Mouse (Mus musculus) spleen, postnatal 10 days (tissue): Measurements from ENCODE around the gene Prkn.
"Not testable (repeated sequence)": the region's sequence is repeated elsewhere in the genome, so short reads cannot be mapped to it uniquely, and the experiment has no call there.

ENCODE experiments used
- DNase-seq, 2 experiments: peaks; one replicate each; pipeline ENCODE4 v3.0.0; 2021 to 2022; ENCODE audit warnings: low spot score in 2 of 2

Gene Prkn

DNA sequence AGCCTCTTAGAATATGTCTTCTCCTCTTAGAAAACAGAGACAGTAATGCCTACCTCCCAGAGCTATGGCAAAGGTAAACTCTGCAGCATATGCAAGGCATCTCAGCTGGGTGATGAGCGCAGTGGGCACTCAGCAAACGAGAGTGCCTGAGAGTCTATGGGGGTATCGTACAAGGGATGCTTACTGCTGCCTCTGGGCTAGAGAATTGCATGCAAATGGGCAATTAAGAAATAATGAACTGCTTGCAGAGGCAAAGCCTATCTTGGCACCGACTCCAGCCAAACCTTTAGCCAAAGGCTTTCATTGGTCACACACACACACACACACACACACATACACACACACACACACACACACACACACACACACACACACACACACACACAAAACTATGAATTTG, 290.7 kb downstream of the Prkn start:
- no peak for DNase-seq

DNA sequence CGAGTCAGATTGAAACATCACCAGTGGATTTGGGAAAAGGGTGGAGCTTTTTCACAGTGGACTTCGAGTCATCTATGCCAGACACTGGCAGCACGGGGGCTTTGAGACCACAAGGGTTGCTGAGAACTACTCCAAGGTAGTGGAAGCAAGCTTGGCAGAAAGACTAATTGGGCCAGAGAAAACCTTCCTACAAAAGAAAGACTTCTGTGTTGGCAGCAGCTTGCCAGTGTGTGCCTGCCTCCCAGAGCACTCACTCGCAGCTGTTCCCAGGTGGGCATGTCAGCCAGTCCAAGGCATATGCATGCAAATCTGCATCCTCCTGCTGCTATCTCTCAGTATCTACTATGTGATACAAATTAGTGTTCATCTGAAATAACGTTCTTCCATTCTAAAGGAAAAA, 302.1 kb downstream of the Prkn start:
- DNase-seq, result no peak

DNA sequence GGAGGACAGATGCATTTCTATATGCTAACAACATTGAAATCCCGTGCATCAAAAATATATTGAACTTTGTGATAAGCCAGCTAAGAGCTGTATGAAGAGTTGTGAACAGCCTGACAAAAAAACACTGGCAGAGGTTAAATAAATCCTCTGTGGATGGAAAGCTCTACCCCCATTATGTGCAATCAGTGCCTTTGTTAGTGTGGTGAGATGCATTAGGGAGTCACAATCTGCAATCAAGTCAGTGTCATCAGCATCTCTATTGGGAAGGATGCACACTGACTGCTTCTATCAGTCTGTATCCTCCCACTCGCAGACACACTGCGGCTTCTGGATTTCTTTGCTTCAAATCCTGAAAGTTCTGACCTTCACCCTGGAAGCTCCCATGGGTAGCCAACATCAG, 315.9 kb downstream of the Prkn start:
- no peak for DNase-seq

DNA sequence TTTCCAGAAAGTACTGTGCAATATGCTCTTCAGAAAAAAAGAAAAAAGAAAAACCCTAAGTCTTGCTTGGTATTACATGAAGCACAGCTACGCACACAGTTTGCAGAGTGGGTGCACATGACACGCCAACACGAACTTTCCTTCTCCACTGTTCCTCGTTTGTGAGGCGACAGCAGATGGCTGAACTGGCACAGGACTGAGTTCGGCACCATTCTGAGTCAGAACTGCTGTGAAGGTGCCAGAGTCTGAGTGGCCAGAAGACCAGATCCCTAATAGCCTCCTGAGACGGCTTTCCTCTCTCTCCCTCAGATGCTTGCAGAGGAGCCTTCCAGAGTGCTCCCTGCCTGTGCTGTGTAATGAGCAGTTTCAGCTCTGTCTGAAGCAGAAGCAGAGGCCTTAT, 317.4 kb downstream of the Prkn start:
- DNase-seq, result no peak

DNA sequence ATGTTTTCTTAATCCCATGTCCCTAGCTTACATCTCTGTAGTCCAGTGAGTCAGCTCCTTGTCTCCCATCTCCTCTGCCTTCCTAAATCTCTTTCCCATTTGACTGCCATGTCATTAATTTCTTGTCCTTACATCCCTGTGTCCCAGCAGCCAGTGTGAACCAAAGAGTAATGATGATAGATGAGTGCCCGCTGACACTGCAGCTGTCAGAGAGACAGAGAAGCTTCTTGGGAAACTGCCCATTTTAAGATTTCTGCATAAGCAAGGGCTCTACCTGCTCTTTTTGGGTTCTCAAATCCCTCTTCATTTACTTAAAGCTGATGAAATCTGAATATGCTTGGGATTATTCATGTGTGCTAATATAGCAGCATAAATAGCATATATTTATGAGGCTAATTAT, 321.3 kb downstream of the Prkn start:
- DNase-seq, result no peak

DNA sequence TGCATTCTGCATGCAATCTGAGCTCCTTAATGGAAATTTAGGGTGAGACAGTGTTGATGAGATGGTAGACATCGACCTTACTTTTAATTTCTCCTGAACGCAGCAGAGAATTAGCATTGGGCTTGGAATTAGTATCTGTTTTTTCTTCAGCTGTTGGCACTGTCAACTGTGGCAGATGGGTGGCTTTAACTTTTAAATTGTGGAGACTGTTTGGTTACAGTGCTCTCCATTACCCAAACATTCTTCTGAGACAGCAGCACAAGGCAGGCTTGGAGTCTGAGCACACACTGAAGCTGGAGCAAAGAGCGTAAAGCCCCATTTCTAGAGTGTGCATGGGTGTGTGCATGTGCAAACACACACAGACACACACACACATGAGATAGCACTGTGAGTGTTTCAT, 322.6 kb downstream of the Prkn start:
- no peak for DNase-seq

DNA sequence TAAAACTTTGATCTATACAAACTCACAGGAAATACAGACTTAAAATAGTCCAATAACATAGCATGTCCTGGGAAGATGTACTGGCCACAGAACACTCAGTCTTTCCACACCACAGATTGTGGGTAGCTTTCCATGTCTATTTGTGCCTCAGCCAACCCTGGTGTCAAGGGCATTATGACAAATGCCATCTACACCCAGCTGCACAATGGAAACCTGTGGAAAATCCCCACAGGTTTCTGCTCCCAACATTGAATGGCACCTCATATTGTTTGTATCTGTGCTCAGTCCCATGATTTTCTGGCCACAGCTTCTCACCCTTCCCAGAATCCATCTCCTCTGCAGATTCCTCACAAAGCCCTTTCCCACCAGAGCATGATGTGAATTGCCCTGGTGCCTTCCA, 347.2 kb downstream of the Prkn start:
- no peak for DNase-seq

DNA sequence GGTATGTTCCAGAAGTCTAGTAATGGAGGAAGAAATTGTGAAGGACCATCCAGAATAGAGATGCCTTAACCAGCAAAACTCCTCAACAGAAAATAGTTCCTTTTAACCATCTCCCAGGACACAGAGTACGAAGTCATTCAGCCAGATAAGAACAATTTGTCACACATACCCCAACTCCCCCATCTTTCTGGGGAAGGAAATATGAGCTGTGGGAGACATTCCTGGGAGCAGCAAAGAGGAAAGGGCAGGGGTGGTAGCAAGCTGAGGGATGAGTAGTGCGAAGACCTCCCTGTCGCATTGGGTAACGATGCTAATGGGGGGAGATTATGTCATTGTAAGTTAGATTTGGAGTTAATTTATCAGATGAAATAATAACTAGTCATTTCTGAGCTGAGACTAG, 348.3 kb downstream of the Prkn start:
- no peak for DNase-seq

DNA sequence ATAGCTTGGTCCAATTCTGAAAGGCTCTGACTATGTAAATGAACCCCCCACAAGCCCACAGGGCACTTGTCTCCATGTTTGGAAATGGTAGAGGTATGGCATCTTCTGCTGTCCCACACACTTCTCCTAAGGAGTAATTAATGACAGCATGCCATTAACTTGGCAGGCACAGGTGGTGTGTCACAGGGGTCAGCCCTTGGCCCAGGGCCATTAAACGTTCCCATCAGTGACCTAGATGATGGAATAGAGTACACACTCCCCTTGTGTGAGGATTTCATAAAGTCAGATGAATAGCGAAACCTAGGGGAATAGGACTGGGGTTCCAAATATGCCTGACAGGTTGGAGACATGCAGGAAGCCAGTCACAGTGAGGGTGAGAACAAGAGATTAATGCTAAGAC, 350.1 kb downstream of the Prkn start:
- no peak for DNase-seq

DNA sequence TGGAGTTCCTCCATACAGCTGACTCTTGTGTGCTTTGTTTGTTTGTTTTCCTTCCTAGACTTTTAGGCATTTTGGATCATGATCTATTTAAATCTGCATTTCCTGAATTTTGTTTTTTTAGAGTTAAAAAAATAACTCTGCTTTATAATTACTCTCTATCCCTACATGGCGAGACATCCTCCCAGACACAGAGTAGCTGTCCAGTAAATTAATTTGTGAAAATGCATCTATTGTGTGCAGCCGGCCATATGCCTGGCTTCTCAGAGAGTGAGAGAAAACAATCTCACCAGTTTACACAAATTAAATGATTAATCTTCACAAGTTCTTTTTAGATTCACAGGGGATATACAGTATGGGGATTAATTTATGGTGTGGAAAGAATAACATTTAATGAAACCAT, 357.9 kb downstream of the Prkn start:
- no peak for DNase-seq

DNA sequence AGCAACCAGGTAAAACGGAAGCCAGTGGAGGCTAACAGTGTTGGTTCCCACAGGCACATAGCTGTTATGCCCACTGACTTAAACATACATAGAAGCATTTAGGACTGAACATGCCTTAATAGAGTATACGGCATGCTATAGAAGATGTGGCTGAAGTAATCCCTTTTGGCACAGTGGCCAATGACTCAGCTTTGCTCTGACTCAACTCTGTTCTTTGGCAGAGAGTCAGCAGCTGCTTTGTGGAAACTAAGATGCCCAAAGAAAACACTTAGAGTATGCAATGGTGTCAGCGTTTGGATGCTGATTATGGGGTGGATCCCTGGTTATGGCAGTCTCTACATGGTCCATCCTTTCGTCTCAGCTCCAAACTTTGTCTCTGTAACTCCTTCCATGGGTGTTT, 368.9 kb downstream of the Prkn start:
- not testable (repeated sequence) for DNase-seq

DNA sequence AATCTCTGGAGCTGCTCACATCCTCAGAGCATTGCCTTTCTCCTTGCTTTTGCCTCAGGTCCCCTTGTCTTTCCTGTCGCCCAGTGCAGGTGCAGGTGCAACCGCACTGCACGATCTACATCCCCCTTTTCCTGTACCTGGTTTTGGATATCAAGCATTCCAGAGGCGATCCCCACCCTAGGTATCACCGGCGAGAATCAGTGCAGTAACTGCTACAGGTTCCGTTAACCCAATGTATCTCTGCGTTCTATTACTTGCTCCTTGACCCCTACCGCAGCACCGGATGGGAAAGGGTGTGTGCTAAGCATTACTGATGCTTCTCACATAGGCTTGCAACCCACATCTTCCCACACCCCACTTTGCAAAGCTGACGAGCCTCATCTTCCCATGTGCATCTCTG, 370.8 kb downstream of the Prkn start:
- no peak for DNase-seq

DNA sequence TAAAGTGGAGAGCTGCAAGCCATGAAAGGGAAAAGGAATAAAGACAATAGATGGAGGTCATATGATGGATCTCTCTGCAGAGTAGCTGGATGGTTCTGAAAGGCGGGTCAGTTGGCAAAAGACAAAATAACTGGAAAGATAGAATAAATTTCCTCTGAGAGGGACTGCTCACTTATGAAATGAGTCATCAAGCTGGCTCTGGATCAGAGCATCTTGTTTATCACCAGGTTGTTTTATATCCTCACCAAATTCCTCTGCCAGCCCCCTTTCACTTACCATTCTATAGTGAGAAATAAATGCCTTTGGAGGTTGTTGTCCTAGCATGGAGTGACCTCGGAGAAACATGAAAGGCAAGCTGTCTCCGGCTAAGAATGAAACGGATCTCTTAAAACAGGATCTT, 371.4 kb downstream of the Prkn start:
- DNase-seq, result no peak

DNA sequence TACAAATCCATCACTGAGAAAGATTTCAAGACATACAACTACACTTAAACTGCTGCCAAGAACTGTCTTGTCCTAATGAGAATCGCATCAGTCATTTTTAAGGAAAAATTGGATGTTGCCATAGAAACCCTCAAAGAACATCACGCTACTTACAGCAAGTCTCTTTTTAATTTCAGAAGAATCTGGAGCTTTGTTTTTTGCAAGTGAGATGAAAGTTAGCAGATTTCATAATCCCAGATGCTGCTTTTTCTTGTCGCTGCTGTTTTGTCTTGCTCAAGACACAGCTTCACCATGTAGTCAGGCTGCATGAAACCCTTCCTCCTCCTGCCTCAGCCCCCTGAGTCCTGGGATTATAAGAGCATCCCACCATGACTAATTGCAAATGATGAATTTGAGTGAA, 373.5 kb downstream of the Prkn start:
- DNase-seq, result no peak

DNA sequence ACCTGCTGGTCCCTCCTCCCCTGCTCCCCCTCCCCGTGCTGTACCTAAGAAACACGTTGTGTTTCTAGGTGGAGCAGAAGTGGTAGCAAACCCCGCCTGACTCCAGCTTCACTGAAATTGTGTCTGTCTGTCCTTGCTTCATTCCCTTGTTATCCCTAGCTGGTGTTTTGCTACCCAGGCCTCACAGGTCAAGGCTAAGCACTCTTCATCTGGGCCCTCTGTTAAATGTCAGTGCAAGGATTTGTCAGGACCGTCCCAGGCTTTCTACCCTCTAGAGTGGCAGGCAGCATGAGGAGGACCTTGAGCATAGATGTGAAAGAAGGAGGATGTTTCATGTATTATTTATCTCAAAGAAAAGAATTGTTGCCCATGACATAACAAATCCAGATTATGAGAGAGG, 388.8 kb downstream of the Prkn start:
- DNase-seq, result no peak

DNA sequence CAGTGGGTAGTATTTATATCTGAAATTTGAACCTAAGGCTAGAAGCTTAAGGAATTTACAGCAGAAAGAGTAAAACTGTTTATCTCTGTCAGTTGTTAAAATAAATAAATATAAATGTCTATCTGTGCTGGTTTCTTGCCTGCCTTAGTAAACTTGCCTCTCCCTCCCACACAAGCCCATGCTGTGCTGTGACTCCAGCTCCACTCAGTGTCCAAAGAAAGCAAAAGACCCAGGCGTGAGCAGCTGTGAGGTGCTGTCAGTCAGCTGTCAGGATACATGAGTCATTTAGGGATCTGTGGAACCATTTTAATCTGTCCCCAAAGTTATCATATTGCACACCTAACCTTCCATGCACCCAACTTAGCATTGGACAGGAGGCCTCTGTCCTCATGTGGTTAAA, 389.2 kb downstream of the Prkn start:
- no peak for DNase-seq

DNA sequence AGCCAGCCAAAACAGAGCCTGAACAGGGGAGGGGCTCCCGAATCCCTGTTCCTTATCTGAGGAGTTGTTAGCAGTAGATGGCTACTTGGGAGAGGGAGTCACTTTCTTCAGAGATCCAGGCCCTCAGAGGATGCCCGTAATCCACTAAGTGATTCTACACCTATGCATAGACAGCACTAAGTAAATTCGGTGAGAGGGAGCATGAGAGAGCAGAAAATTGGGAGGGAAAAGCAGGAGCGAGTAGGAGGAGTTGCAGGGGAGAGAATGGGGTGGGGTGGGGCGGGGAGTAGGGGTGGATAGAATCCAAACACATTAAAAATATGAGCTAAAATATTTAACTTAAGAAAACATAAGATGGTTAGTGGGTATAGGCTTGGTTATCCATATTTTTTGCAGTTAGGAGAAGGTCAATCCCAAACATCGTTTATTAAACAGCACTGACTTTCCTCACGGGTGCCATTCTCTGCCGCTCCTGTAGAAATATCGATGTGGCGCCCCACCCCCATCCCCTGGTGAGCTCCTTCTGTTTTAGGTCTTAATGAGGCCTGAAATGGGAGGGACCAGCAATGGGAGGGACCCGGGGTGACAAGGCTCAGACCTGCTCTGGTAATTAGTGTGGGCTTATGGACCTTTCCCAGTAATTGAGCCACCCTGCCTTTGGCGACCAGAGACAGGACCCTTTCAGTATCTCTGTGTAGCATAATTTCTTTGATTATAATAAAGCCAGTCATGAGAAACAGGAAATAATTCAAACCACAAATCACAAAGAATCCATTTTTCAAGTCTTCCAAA, 390.6 kb downstream of the Prkn start:
- no peak for DNase-seq

DNA sequence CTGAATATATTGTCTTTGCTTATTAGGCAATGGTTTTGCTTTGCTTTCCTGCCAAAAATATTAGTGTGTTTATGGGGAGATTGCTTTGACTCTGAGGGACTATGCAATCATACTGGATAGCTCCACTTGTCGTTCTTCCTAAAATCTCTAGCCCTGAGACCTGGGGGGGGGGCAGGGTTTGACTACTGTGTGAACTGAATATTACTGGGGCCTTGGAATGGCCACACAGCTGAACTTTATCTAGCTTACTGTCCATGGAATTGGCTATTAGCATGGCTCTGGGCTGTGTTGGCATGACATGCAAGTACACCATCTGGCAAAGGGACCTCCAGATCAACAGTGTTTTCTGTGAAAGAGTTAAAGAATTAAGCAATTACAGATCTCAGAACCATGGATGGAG, 395.1 kb downstream of the Prkn start:
- no peak for DNase-seq

DNA sequence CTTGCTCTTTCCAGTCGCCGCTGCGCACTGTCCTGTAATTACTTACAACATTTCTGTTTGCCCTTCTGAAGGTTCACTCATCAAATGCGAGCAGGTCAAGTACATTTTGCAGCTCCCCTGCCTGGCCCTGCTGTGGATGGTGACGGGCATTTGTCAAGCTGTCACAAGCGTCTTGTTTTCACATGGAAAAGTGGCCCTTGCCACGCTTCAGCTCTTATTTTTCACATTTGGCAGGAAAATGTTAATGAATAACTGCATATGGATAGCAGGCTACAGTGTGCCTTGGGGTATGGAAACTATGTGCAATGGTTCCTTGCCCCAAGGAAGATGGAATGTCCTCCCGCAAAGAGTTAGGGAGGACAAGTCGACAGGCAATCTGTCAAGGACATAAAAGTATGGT, 404.9 kb downstream of the Prkn start:
- DNase-seq, result no peak

DNA sequence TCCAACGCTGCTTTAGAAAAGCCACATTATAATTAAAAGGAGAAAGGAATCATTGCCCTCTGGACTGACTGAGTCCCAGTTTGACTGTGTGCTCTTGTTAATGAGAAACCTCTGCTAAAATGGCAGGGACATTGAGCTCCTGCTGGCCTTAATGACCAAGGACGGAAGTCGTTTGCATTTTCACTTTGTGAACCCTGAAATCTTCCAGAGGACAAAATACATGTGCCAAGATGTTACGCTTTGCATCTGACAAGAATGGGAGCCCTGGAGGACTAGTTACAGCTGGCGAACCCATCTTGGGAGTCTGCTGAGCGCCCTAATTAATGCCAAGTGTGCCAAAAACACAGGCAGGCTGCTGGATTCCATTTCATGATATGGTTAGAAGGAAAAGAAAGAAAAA, 409.0 kb downstream of the Prkn start:
- DNase-seq, result no peak

DNA sequence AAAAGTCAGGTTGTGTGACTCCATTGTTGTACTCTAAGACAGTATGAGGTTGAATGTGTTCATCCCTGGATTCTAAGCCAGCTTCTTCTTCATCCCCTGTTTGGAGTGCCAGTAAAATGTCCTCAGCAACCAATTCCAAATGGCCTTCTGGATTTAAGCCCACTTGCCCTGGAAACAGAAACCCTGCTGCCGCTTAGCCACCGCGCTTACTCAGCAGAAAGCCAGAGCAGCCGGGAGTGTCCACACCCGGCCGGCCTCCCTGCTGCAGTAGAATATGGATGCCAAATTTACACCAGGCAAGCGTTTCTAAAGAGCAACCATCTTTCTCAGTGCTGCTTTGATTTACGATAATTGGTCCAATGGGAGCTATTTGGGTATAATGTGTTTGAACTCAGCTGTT, 420.5 kb downstream of the Prkn start:
- DNase-seq, result no peak

DNA sequence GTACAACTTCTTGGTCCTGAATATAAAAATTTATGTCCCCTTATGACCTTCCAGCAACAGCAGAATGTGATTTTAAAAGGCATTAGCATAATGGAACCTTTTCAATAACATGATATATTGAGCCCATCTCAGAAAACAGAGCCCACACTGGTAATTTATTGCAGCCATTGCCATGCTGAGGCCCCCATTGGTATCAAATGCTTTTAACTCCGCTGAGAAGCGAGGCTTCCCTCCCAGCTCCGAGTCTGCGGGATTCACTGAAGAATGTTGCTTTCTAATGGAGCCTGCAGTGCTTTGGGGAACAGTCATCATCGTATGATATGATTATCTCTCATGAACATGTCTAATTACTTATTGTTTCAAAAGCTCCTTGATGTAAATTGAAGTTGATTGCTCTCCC, 421.5 kb downstream of the Prkn start:
- DNase-seq, result no peak

DNA sequence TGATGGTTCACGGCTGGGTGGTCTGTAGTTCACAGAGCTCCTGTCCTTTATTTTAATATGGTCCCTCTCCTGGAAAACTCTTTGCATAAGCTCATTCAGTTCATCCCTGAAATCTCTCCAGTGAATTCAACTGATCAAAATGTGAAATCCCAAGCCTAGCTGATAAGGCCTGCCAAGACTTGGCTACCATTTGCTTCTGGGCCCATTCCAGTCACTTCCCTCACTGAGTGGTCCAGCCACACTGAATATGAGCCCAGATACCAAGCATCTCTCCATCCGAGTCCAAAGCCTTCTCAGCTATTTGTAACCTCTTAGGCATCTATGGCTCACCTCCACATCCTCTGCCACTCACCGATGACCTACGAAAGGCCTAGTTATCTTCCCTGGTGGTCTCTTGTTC, 427.8 kb downstream of the Prkn start:
- DNase-seq, result no peak

DNA sequence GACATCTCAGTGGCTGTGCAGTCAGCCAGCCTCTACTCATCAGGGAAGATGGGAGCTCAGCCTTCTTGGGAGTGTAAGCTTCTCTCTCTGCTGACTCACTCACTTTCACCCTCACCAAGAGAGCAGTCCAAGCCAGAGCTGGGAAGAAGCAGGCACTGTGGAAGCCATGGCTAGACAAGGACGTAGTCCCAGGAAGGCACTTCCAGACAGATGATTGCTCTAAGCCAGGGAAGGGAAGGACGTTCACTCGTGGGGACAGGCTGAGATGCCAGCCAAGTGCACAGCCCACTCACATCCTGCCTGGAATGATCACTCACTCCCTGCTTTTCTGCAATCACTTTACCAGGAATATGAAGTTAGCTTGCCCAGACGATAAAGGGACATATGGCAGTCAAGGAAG, 430.0 kb downstream of the Prkn start:
- DNase-seq, result no peak
